Mouse (Mus musculus): ENCODE results near the gene Sh3d19. TPM values are rescaled to one million over a fixed set of nuclear protein-coding genes. Genes with fewer than 3 reads are reported as not detected.

Gene Sh3d19
- polyA plus RNA-seq, 1 experiment from 2014 or later: 8.9 TPM

DNA sequence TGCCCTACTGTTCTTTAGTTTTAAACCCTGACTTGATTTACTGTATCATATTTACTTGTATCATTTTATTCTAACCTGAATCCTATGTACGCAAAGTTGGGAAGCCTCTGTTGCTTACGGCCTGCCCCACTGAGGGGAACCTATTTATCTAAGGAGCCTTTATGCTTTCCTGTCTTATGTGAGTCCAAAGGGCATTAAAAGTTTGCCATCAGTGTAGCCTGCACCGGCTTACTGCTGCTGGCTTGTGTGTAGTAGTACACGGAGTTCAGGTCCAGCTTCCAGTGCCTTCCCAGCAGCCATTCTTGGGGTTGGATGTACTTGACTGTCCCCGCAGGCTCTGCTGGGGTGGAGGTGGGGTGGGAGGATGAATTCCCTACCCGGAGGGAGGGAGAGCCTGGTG is 13.6 kb downstream of the Sh3d19 start:
- no peak for ATAC-seq (ENCODE audit: low FRiP score, low read depth)

DNA sequence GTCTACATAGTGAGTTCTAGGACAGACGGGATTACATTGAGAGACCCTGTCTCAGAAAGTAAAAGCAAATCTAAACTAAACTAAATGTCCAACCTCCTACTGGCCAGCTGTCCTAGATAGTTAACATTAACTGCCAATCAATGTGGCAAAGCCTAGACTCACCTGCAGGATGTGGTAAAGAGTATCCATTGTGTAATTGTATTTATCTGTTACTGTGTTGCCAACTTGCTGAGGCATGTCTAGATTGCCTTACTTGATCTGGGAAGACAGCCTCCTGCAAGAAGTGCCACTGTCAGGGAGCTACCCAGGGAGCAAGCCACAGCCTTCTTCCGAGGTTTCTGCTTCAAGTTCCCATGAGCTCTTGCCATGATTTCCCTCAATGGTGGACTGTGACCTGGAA is 16.3 kb downstream of the Sh3d19 start:
- Histone ChIP-seq H3K4me2 (replicated peaks) (no peak overlapping the region), H3K9ac (replicated peaks) (no peak overlapping the region), H3K4me3 (no peak overlapping the region), H3K36me3 (no peaks in the 10 kb centered on the region), H3K27ac (replicated peaks) (no peak overlapping the region), H3K4me1 (no peaks in the 10 kb centered on the region), H3K27me3 (no peaks in the 10 kb centered on the region), H3K9me3 (no peaks in the 10 kb centered on the region)
- ATAC-seq (ENCODE audit: low FRiP score, low read depth): no peak
- WGBS: 81% methylated on average over 2 of the region's 2 CpGs

More for the DNA sequence above, 13.6 kb downstream of the Sh3d19 start:
- Histone ChIP-seq H3K9ac (replicated peaks) (no peak overlapping the region), H3K9me3 (no peaks in the 10 kb centered on the region), H3K4me2 (replicated peaks) (no peak overlapping the region), H3K36me3 (no peaks in the 10 kb centered on the region), H3K27ac (replicated peaks) (no peak overlapping the region), H3K4me1 (no peaks in the 10 kb centered on the region), H3K27me3 (no peaks in the 10 kb centered on the region), H3K4me3 (no peak overlapping the region)
- 92% methylated on average over 6 of the region's 6 CpGs for WGBS

DNA sequence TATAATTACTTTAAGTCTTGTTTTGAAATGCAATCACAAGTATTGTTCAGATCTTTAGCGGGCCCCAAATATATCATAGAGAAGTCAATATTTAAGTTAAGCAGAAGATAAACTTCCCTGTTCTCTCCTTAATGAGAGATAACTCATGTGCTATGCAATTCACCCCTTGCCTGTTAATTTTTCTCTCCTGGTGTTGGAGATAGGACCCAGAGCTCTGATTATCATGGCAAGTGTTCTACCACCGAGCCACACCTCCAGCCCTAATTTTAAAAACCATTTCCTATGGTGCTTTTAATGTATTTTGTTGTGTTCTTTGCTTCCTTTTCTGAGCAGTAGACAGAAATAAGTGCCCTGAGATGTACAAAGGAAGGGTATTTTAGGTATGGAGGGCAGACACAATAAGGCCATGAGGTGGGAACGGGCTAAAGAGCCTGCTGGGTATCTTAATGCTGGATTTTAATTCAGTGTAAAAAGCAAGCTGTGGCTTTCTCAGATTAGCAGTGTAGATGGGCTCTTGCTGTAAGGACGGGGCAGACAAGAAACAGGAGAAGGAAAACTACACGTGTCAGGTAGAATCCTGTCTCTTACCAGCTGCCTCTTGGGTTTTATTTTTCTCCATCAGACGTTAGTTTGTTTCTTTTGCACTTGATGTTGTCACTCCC is 20.4 kb downstream of the Sh3d19 start:
- Histone ChIP-seq H3K9ac (replicated peaks) (no peak overlapping the region), H3K4me3 (no peak overlapping the region), H3K27me3 (no peaks in the 10 kb centered on the region), H3K36me3 (no peaks in the 10 kb centered on the region), H3K9me3 (no peaks in the 10 kb centered on the region), H3K4me2 (replicated peaks) (no peak overlapping the region), H3K27ac (replicated peaks) (no peak overlapping the region), H3K4me1 (no peaks in the 10 kb centered on the region)
- WGBS: 78% methylated on average over 6 of the region's 6 CpGs
- no peak for ATAC-seq (ENCODE audit: low FRiP score, low read depth)

DNA sequence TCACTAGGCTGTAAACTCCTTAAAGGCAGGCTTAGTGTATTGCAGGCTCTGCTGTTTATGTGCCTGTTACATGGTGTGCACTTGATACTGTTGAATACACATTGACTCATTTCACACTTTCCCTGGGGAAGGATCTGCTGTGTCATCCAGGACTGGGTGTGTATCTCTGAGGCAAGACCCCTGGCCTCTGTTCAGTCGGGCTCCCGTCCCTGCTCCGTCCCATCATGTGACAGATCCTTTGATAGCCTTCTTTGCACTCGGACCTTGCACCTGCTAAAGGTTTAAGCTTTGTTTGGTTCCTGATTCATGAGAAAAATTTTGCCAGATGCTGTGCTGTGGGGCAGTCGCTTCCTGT is 20.9 kb downstream of the Sh3d19 start:
- Histone ChIP-seq H3K9me3 (no peaks in the 10 kb centered on the region), H3K4me1 (no peaks in the 10 kb centered on the region), H3K4me2 (replicated peaks) (no peak overlapping the region), H3K9ac (replicated peaks) (no peak overlapping the region), H3K36me3 (no peaks in the 10 kb centered on the region), H3K27me3 (no peaks in the 10 kb centered on the region), H3K4me3 (no peak overlapping the region), H3K27ac (replicated peaks) (no peak overlapping the region)
- ATAC-seq (ENCODE audit: low FRiP score, low read depth): no peak
- WGBS: 78% methylated on average over 5 of the region's 5 CpGs

DNA sequence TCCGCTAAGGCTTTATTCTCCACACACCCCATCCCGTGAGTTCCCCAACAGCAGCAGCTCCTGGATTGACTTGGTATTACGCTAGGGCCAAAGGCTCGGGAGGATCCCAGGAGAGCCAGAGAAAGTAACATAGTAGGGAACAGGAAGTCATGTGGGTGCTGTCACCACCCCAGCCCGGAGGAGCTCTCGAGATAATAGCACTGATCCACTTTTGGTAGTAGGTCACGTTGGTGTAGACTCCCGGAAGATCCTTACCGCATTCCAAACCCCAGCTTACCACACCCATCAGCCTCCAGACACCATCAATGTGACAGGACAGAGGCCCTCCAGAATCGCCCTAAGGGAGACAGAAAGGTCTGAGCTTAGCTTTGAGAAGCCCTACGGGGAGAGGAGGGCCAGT is 22.8 kb downstream of the Sh3d19 start:
- no peak for ATAC-seq (ENCODE audit: low FRiP score, low read depth)
- H3K36me3 ChIP-seq: no peaks in the 10 kb centered on the region
- no peak overlapping the region for H3K9ac ChIP-seq (replicated peaks)
- H3K4me3 ChIP-seq: no peak overlapping the region
- H3K4me2 ChIP-seq (replicated peaks): no peak overlapping the region
- no peaks in the 10 kb centered on the region for H3K9me3 ChIP-seq
- WGBS: 88% methylated on average over 11 of the region's 11 CpGs
- no peaks in the 10 kb centered on the region for H3K4me1 ChIP-seq
- H3K27me3 ChIP-seq: no peaks in the 10 kb centered on the region
- no peak overlapping the region for H3K27ac ChIP-seq (replicated peaks)

DNA sequence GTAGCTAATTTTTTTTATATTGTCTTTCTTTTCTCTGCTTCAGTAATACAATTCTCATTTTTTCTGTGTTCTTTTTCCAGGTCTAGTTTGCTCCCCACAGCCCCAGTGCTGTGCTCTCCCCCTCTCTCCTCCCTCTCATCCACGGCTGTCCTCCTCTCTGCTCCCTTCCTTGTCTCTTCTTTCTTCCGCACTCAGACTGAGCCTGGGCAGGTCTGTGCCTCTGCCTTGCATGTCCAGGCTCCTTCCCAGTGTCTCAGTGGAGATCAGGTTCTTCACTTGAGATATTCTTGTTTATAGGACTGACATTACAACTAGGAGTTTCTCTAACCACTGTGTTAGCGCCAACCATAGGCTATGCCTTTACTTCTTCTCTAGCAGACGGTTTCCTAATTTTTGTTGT is 23.7 kb downstream of the Sh3d19 start:
- 90% methylated on average over 4 of the region's 4 CpGs for WGBS
- H3K4me2 ChIP-seq (replicated peaks): no peak overlapping the region
- H3K4me1 ChIP-seq: no peaks in the 10 kb centered on the region

DNA sequence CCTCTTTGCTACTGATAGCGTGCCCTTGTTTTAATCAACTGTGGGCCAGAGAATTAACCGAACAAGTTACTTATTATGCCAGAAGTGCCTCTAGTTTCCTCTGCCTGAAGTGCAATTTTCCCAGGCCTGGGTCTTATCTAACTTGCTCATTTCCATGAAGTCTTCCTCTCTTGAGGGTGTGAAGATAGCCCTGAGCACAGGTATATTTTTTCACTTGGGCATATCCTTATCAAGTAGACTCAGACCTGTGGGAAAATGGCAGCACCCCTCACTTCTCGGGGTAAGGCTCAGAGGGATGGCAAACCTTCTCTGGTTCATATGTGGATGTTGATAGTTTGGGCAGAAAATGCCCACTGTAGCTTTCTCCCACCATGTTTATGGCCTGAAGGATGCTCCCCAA is 30.4 kb downstream of the Sh3d19 start:
- Histone ChIP-seq H3K4me2 (replicated peaks) (no peak overlapping the region), H3K4me3 (no peak overlapping the region)
- WGBS: 90% methylated on average over 3 of the region's 3 CpGs

More for the DNA sequence above, 23.7 kb downstream of the Sh3d19 start:
- H3K27me3 ChIP-seq: no peaks in the 10 kb centered on the region
- ATAC-seq (ENCODE audit: low FRiP score, low read depth): no peak
- H3K27ac ChIP-seq (replicated peaks): no peak overlapping the region
- H3K9me3 ChIP-seq: no peaks in the 10 kb centered on the region
- no peak overlapping the region for H3K9ac ChIP-seq (replicated peaks)
- H3K36me3 ChIP-seq: no peaks in the 10 kb centered on the region
- H3K4me3 ChIP-seq: no peak overlapping the region

DNA sequence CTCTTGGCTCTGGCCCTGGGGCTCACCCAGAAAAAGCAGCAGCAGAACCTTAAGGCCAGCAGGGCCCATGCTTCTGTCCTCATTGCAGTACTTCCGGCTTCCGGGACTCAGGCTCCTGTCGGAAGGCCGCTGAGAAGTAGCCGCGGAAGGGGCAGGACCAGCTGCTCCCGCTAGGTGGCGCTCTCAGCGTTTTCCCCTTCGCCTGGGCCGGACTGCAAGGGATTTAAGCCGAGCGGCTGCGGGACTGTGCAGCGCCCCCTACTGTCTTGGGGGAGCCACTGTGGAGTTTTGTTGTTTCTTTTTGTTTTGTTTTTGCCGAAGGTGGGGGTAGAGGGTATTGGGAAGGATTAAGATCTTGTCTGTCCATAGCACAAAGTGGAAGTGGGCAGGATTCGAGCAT is 31.5 kb downstream of the Sh3d19 start, which contains the start of gene Prss48:
Gene Prss48, minus strand, starts transcription at position 69 of the 400 bp plus-strand sequence.
- H3K4me1 ChIP-seq: no peaks in the 10 kb centered on the region
- WGBS: 82% methylated on average over 17 of the region's 17 CpGs

More for the DNA sequence above, 30.4 kb downstream of the Sh3d19 start:
- Histone ChIP-seq H3K9ac (replicated peaks) (no peak overlapping the region), H3K4me1 (no peaks in the 10 kb centered on the region), H3K36me3 (no peaks in the 10 kb centered on the region), H3K27me3 (no peaks in the 10 kb centered on the region), H3K9me3 (no peaks in the 10 kb centered on the region), H3K27ac (replicated peaks) (no peak overlapping the region)
- ATAC-seq (ENCODE audit: low FRiP score, low read depth): no peak

DNA sequence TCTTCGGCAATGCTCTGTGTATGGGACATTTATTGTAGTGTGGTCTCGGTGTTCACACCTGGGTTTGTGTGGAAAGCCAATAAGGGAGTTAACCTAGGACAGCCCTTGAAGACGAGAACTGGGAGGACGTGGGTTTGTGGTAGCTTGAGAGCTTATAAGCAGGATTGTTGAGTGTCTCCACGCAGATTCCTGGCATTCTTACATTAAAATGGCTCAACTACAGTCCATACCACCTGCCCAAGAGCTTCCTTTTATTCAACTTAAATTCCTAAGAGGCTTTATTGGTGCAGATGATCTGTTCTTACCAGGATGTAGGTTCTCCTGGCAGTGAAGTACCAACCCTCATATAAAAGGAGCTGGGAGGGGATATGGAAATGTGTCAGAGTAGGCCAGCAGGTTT is 32.0 kb downstream of the Sh3d19 start:
- 83% methylated on average over 5 of the region's 5 CpGs for WGBS
- H3K27ac ChIP-seq (replicated peaks): no peak overlapping the region
- H3K4me3 ChIP-seq: no peak overlapping the region
- H3K9me3 ChIP-seq: no peaks in the 10 kb centered on the region
- no peak overlapping the region for H3K9ac ChIP-seq (replicated peaks)
- ATAC-seq (ENCODE audit: low FRiP score, low read depth): no peak
- no peaks in the 10 kb centered on the region for H3K27me3 ChIP-seq
- no peaks in the 10 kb centered on the region for H3K36me3 ChIP-seq
- H3K4me2 ChIP-seq (replicated peaks): no peak overlapping the region
- no peaks in the 10 kb centered on the region for H3K4me1 ChIP-seq

More for the DNA sequence above, 31.5 kb downstream of the Sh3d19 start, which contains the start of gene Prss48:
- H3K36me3 ChIP-seq: no peaks in the 10 kb centered on the region
- ATAC-seq (ENCODE audit: low FRiP score, low read depth): no peak
- H3K9me3 ChIP-seq: no peaks in the 10 kb centered on the region
- no peak within 1 kb of the TSS for H3K9ac ChIP-seq (replicated peaks)
- H3K4me2 ChIP-seq (replicated peaks): no peak within 1 kb of the TSS
- no peak within 1 kb of the TSS for H3K27ac ChIP-seq (replicated peaks)
- H3K27me3 ChIP-seq: no peaks in the 10 kb centered on the region
- H3K4me3 ChIP-seq: no peak within 1 kb of the TSS

DNA sequence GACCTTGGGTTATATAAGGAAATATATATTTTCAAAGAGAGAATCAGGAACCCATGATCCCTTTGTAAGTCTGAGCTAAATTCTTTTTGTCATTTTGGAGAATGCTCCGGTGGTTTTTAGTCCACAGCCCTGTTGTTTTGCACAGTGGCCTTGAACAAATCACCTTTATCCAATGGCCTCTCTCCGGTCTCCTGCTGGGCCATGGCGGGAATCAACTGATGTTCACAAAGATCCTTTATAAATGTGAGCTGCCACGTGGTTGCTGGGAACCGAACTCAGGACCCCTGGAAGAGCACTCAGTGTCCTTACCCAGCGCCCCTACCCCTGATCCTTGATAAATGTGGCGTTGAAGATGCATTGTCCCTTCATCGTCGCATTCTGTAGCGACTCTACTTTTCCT is 33.8 kb downstream of the Sh3d19 start:
- no peak for ATAC-seq (ENCODE audit: low FRiP score, low read depth)
- Histone ChIP-seq H3K4me3 (no peak overlapping the region), H3K36me3 (no peaks in the 10 kb centered on the region), H3K4me2 (replicated peaks) (no peak overlapping the region), H3K9ac (replicated peaks) (no peak overlapping the region), H3K4me1 (no peaks in the 10 kb centered on the region), H3K9me3 (no peaks in the 10 kb centered on the region), H3K27ac (replicated peaks) (no peak overlapping the region), H3K27me3 (no peaks in the 10 kb centered on the region)
- 90% methylated on average over 10 of the region's 10 CpGs for WGBS

DNA sequence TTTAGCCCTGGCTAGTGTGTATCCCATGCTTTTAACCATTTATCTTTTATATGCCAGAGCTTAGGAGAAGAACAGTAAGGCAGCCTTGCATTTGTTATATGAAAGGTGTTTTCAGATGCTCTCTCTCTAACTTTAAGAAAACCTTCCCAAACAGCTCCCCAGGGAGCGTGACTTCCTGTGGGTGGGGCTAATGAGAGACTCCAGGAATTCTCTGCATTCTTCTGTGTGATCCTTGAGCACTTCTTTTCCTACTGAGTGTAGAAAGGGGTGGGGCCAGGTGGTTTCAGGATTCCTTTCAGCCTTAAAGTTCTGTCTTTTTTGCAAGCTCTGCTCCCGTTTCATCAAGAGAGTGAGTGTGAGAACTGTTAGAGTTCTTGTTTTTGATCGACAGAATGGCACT is 39.7 kb downstream of the Sh3d19 start:
- ATAC-seq (ENCODE audit: low FRiP score, low read depth): no peak
- 72% methylated on average over 3 of the region's 3 CpGs for WGBS
- H3K4me2 ChIP-seq (replicated peaks): no peak overlapping the region
- H3K27me3 ChIP-seq: no peaks in the 10 kb centered on the region
- H3K9ac ChIP-seq (replicated peaks): no peak overlapping the region
- no peak overlapping the region for H3K27ac ChIP-seq (replicated peaks)
- H3K4me3 ChIP-seq: no peak overlapping the region
- no peaks in the 10 kb centered on the region for H3K4me1 ChIP-seq
- no peaks in the 10 kb centered on the region for H3K36me3 ChIP-seq
- H3K9me3 ChIP-seq: no peaks in the 10 kb centered on the region

DNA sequence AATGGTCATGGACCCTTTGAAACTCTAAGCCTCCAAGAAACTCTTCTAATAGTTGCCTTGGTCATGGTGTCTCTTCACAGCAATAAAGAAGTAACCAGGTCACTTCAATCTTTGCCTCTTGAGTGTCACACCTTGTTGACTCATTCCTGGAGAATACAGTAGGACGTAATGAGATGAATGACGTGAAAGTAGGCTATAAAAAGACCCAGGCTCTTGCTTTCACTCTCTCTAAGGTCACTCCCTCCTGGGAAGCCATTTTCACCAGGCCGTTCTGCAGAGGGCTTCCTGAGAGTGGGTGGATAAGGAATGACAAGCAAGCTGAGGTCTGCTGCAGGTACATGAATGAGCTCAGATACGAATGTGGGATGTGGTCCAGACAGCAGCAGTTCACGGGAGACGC is 40.5 kb downstream of the Sh3d19 start:
- 96% methylated on average over 6 of the region's 6 CpGs for WGBS
- Histone ChIP-seq H3K9me3 (no peaks in the 10 kb centered on the region), H3K9ac (replicated peaks) (no peak overlapping the region), H3K36me3 (no peaks in the 10 kb centered on the region), H3K27ac (replicated peaks) (no peak overlapping the region), H3K4me2 (replicated peaks) (no peak overlapping the region), H3K4me3 (no peak overlapping the region), H3K4me1 (no peaks in the 10 kb centered on the region), H3K27me3 (no peaks in the 10 kb centered on the region)
- ATAC-seq (ENCODE audit: low FRiP score, low read depth): no peak

DNA sequence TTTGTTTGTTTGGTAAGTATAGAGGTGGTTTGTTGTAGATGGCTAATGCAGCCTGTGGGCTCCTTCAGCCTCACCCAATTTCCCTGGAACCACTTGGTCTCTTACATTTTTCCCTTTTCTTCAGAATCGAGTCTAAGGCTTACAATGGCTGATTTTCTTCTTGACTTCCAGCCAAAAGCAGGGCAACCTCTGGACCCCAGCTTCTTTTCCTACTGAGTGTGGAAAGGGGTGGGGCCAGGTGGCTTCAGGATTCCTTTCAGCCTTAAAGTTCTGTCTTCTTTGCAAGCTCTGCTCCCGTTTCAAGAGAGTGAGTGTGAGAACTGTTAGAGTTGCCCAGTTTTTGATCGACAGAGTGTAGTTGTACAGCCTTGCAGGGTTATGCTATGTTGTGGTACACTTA is 40.9 kb downstream of the Sh3d19 start:
- Histone ChIP-seq H3K9ac (replicated peaks) (no peak overlapping the region), H3K4me2 (replicated peaks) (no peak overlapping the region), H3K9me3 (no peaks in the 10 kb centered on the region), H3K4me3 (no peak overlapping the region), H3K4me1 (no peaks in the 10 kb centered on the region), H3K27me3 (no peaks in the 10 kb centered on the region), H3K36me3 (no peaks in the 10 kb centered on the region), H3K27ac (replicated peaks) (no peak overlapping the region)
- ATAC-seq (ENCODE audit: low FRiP score, low read depth): no peak
- WGBS: 64% methylated on average over 3 of the region's 3 CpGs
